Mouse (Mus musculus): ENCODE measurements around the gene Tdrd9.

- no peak for TF ChIP-seq POLR2A (IDR thresholded peaks at IDR 0.05; ENCODE audit: extremely low read depth, insufficient read depth, low read length)
- no peak for TF ChIP-seq CTCF (IDR thresholded peaks at IDR 0.05; ENCODE audit: extremely low read depth, insufficient read depth, low read length)
Measured at GRCm38 (mm10) chr12:112100106-112100505, 128.7 kb downstream of the Tdrd9 start.

Measured in cortical plate, adult 2 months (tissue).